Mouse (Mus musculus) gastrocnemius, postnatal 4 days (tissue): Measurements from ENCODE around the gene Dnmbp. TPM values are rescaled to one million over a fixed set of nuclear protein-coding genes. Genes with fewer than 3 reads are reported as not detected.

Experiments
- DNase-seq, 2 experiments: peaks; one replicate each; pipeline ENCODE4 v3.0.0; 2021 to 2022; ENCODE audit warnings: low spot score in 2 of 2, mixed read lengths in 2 of 2
- total RNA-seq, 2 experiments: library from RNA; stranded (reverse); gene quantifications; 2 replicates each; pipeline ENCODE4 v1.2.3; 2021

Dnmbp gene
- total RNA-seq, 2 experiments from 2014 or later, result 18.8 to 20.4 TPM

DNA sequence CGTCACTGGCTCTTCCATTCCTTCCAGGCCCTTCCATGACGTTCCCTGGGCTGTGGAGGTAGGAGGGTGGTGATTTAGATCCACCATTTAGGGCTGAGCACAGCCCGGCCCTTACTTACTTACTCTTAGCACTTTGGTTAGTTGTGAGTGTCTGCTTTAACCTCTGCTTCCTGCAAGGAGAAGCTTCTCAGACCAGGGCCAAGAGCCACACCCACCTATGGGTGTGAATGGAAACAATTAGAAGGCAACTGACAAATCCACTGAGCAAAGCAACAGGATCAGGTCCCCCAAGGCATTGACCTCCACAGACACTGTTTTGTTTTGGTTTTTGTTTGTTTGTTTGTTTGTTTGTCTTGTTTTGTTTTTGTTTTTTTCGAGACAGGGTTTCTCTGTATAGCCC, 130.7 kb downstream of the Dnmbp start:
- DNase-seq, result no peak

DNA sequence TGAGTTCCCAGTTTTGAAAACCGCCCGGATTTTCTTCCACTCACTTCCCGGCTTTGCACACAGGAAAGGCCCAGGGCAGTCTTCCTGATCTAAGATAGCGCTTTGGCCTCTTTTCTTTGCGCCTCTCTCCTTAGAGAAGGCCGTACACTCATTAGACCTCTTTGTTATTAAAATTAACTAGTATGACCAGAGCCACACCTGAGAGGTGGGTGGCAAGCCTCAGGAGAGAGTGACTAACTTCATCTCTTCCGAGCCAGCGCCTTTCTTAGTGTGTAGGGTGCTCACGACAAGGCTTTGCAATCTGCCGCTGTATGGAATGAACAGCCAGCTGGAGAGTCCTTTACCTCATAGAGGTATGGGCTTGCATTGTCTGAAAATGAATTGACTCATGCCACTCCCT, 136.1 kb downstream of the Dnmbp start:
- no peak for DNase-seq

GRCm38 (mm10) chr19:43801427-43802051, 138.5 kb downstream of the Dnmbp start:
- no peak for DNase-seq

GRCm38 (mm10) chr19:43797216-43797615, 142.8 kb downstream of the Dnmbp start:
- DNase-seq, result no peak

Other genes starting within 250 kb of the Dnmbp start
- gene Cutc, start 187.2 kb downstream of the Dnmbp start, total RNA-seq, result 10 to 100 TPM in 1 of 2 experiments, 1 to 10 TPM in 1; 8.8 to 11.3 TPM
- 10 to 100 TPM; 27.8 to 28.8 TPM for gene Cox15, start 187.2 kb downstream of the Dnmbp start, total RNA-seq
- under 1 TPM; 0.17 to 0.54 TPM for gene Abcc2, start 158.0 kb downstream of the Dnmbp start, total RNA-seq
- gene Cpn1, start 46.4 kb upstream of the Dnmbp start, total RNA-seq, result under 1 TPM in 1 of 2 experiments, not detected in 1; 0.39 TPM
- gene Cyp2c23, start 89.0 kb upstream of the Dnmbp start, total RNA-seq, result under 1 TPM in 1 of 2 experiments, not detected in 1; 0.41 TPM
- gene Erlin1, start 129.6 kb upstream of the Dnmbp start, total RNA-seq, result 10 to 100 TPM; 12.5 to 16.2 TPM
- 10 to 100 TPM; 21.8 to 30.1 TPM for gene Chuk, start 167.3 kb upstream of the Dnmbp start, total RNA-seq
- gene Cwf19l1, start 195.7 kb upstream of the Dnmbp start, total RNA-seq, result 10 to 100 TPM; 11.2 to 12.7 TPM
- gene Bloc1s2, start 206.3 kb upstream of the Dnmbp start, total RNA-seq, result 10 to 100 TPM; 23.0 to 23.1 TPM